Mouse (Mus musculus): ENCODE measurements around the gene Diras2.

GRCm38 (mm10) chr13:52457889-52458324, 73.2 kb downstream of the Diras2 start:
- TF ChIP-seq POLR2A (IDR thresholded peaks at IDR 0.05; ENCODE audit: borderline replicate concordance, extremely low read depth, low read depth, low read length) (no peak), CTCF (IDR thresholded peaks at IDR 0.05; ENCODE audit: insufficient read depth, low read length) (no peak)

All from lung, adult 2 months (tissue).